Mouse (Mus musculus): ENCODE measurements around the gene Fam131a. TPM values are rescaled to one million over a fixed set of nuclear protein-coding genes. Genes with fewer than 3 reads are reported as not detected.

The Fam131a gene
- polyA plus RNA-seq, 1 experiment = 7.7 TPM

DNA sequence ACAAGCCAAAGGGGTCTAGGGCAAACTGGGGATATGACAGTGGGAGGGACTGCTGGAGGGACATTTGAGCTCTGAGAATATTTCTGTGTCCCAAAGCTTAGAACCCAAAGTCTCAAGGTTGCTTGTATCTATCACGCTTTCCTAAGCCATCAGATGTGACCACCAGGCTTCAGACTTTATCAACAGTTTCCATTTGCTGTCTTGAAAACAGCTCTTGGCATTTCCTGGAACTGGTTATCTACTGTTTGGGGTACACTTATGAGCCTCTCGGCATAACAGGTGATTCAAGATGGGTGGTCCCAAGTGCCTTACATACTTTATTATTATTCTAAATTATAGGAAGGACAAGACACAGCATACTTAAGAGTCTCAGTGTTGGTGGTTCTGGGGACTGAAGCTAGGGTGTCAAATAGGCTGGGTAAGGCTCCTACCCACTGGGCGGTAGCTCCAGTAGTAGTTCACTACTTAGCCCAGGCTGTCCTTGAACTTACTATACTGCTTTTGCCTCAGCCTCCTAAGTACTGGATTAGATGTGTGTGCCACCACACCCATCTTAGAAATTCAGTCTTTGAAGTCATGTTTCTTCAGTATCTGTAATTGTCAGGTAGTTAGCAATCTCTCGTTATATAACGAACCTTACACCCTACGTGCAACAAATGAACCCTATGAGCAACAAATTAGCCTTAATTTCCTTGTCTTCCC, 10.8 kb downstream of the Fam131a start:
- no peak for TF ChIP-seq CTCF (IDR thresholded peaks at IDR 0.05; ENCODE audit: borderline replicate concordance, insufficient read depth, low read length)
- TF ChIP-seq POLR2A (IDR thresholded peaks at IDR 0.05; ENCODE audit: low read depth, low read length) = no peak
- Histone ChIP-seq H3K27ac (ENCODE audit: insufficient read depth, low read length) (no peak overlapping the region), H3K4me3 (ENCODE audit: insufficient read depth, low read length) (no peak overlapping the region), H3K4me1 (ENCODE audit: control insufficient read depth, insufficient read depth, low read length) (peaks cover 4% of the 10 kb centered on the region; the same call in 1 of the 2 replicates)

DNA sequence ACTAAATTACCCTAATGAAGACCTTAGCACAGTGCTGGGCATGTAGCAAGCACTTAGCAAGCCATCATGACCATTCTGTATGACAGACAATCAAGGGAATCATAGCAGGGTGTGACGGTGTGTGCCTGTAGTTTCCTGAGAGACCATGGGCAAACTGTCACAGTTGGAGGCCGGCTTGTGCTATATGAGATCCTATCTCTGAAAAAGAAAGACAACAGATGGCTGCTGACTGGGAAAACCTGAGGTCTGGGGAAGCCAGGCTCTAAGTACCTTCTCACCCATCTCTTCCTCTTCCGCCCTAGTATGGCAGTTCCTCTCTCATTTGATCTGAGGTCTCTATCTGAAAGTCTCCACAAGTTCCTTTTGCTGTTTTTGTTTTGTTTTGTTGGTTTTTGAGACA, 12.7 kb downstream of the Fam131a start:
- Histone ChIP-seq H3K27ac (ENCODE audit: insufficient read depth, low read length) (no peak overlapping the region), H3K4me1 (ENCODE audit: control insufficient read depth, insufficient read depth, low read length) (peaks cover 4% of the 10 kb centered on the region; the same call in 1 of the 2 replicates), H3K4me3 (ENCODE audit: insufficient read depth, low read length) (no peak overlapping the region)
- TF ChIP-seq POLR2A (IDR thresholded peaks at IDR 0.05; ENCODE audit: low read depth, low read length) (no peak), CTCF (IDR thresholded peaks at IDR 0.05; ENCODE audit: borderline replicate concordance, insufficient read depth, low read length) (no peak)

DNA sequence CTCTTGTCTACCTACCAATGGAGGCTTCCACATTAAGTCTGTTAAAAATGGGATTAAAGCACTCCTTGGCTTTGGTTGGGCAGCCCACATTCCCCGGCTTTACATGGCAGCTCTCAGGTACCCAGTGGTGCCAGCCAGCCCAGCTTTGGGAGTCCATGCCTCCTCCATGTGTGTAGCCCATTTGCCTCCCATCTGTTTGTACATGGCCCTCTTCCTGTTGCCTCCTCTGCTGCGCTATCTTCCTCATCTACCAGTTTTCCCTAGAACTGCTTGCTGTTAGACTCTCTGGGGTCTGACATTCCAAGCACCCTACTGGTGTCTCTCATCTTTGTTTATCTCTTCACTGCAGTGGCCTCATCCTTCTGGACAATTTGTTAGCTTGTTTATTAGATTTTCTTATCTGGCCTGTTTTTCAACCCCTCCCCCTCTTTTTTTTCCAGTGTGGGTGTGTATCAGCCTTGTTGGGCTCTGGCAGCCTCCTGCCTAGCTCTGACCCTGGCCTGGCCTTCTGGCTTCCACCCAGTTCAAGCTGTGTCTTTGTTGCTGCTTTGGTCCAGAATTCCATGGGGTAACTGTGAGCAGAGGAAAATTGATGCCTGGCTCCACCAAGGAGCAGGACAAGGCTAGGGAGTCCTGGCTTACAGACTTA, 13.5 kb downstream of the Fam131a start:
- peaks cover 4% of the 10 kb centered on the region; the same call in 1 of the 2 replicates for H3K4me1 ChIP-seq (ENCODE audit: control insufficient read depth, insufficient read depth, low read length)
- no peak overlapping the region for H3K27ac ChIP-seq (ENCODE audit: insufficient read depth, low read length)
- TF ChIP-seq POLR2A (IDR thresholded peaks at IDR 0.05; ENCODE audit: low read depth, low read length) (no peak), CTCF (IDR thresholded peaks at IDR 0.05; ENCODE audit: borderline replicate concordance, insufficient read depth, low read length) (no peak)
- H3K4me3 ChIP-seq (ENCODE audit: insufficient read depth, low read length) = no peak overlapping the region

DNA sequence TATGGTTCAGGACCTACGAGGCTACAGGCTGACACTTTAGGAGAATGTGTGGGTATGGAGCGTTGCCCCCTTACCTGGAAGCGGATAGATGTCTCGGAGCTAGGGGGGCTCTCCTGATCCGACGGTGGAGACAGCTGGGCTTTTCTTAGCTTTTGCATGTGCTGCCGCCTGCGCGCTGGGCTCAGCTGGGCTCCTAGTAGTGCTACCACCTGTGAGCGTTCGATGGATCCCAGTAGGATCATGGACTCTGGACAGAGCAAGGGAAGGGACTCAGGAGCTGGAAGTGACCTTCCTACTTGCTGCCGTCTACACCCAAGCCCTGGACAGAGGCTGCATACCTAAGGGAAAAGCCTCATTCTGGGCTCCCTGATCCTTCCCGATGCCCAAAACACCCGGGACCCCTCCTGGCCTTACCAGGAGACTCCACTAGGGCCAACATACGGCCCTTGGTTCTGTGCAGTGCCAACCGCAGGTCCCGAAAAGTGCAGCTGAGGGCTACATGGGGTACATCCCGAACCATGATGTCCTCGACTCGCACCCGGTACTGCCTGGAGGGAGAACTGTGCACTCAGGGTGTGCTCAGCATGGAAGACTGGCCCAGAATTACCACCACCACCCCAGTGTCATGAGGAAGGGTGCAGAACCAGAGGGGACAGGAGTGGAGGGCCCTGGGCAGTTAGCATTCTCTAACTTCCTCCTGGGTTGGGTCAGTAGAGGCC, 15.3 kb downstream of the Fam131a start:
- H3K4me1 ChIP-seq (ENCODE audit: control insufficient read depth, insufficient read depth, low read length) = no peaks in the 10 kb centered on the region
- TF ChIP-seq POLR2A (IDR thresholded peaks at IDR 0.05; ENCODE audit: low read depth, low read length) (no peak), CTCF (IDR thresholded peaks at IDR 0.05; ENCODE audit: borderline replicate concordance, insufficient read depth, low read length) (no peak)
- H3K27ac ChIP-seq (ENCODE audit: insufficient read depth, low read length) = no peak overlapping the region
- H3K4me3 ChIP-seq (ENCODE audit: insufficient read depth, low read length) = no peak overlapping the region

DNA sequence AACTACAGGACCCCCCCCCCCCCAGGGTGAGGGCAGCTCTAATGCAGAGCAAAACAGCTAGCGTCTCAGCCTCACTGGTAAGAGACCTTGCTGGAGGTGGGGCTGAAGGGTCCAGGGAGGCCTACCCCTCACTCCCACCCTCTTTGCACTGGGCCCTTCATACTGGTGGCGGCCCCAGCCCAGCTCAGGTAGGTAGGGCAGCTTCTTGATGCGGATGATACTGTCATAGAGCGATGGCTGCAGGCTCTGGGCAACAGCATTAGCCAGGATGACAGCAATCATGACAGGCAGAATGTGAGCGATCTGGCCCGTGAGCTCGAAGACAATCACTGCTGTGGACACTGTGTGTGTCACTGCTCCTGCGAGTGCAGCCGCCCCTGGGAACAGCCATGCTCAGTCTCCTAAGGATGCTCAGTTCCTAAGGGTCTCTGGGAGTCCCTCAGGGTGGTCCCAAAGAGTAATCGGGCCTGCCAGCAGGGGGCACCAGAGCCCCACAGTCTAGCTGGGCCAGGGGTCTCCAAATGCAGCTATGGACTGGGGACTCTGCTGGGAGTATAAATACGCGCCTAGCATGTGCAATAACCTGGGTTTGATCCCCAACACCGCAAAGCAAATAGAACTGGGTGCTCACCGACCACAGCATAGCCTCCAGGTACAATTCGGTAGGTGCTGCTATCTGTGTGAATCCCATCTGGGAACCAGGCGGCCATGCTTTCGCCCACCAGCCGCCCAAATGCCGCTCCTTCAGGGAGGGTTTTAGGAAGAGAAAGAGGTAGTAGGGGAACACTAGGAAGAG, 16.1 kb downstream of the Fam131a start:
- TF ChIP-seq POLR2A (IDR thresholded peaks at IDR 0.05; ENCODE audit: low read depth, low read length) (no peak), CTCF (IDR thresholded peaks at IDR 0.05; ENCODE audit: borderline replicate concordance, insufficient read depth, low read length) (peak; percentile 26; the same call in 1 of the 2 replicates)
- Histone ChIP-seq H3K27ac (ENCODE audit: insufficient read depth, low read length) (no peak overlapping the region), H3K4me3 (ENCODE audit: insufficient read depth, low read length) (no peak overlapping the region), H3K4me1 (ENCODE audit: control insufficient read depth, insufficient read depth, low read length) (no peaks in the 10 kb centered on the region)

DNA sequence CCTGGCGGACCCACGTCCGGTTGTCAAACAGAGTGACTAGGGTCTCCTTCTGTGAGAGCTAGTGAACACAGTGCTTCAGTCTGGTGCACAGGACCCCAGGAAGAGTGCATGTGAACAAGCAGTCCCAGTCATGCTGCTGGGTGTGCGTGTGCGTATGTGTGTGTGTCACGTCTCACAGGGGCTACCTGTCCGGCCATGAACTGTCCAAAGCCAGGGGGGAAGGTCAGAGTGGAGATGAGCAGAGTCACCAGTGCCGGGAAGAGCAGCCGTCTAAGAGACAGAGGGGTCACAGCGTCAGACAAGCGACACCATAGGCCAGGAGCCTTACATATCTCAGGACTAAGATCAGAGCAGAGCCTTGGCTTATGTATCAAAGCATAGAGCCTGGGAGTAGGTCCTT, 17.3 kb downstream of the Fam131a start:
- TF ChIP-seq CTCF (IDR thresholded peaks at IDR 0.05; ENCODE audit: borderline replicate concordance, insufficient read depth, low read length) = no peak
- no peak for TF ChIP-seq POLR2A (IDR thresholded peaks at IDR 0.05; ENCODE audit: low read depth, low read length)
- no peak overlapping the region for H3K27ac ChIP-seq (ENCODE audit: insufficient read depth, low read length)
- no peak overlapping the region for H3K4me3 ChIP-seq (ENCODE audit: insufficient read depth, low read length)
- peaks cover 3% of the 10 kb centered on the region; the same call in 1 of the 2 replicates for H3K4me1 ChIP-seq (ENCODE audit: control insufficient read depth, insufficient read depth, low read length)

DNA sequence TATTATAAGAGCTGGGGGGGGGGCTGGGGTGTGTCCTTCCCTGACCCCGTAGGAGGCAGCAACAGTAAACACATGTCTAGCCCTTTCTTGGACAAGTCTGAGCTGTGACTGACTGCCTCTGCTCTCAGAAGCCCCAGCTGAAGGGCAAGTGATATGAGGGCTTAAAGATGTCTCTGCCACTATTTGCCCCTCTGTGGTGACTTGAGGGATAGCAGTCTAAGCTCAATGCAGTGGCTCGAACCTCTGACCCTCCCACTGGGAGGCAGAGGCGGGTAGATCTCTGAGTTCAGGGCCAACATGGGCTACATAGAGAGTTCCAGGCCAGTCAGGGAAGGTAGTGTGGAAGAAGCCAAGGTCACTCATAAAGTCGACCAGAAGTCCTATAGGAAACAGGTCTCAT, 17.8 kb downstream of the Fam131a start:
- H3K27ac ChIP-seq (ENCODE audit: insufficient read depth, low read length) = no peak overlapping the region
- TF ChIP-seq CTCF (IDR thresholded peaks at IDR 0.05; ENCODE audit: borderline replicate concordance, insufficient read depth, low read length) = no peak
- no peak for TF ChIP-seq POLR2A (IDR thresholded peaks at IDR 0.05; ENCODE audit: low read depth, low read length)
- peaks cover 3% of the 10 kb centered on the region; the same call in 1 of the 2 replicates for H3K4me1 ChIP-seq (ENCODE audit: control insufficient read depth, insufficient read depth, low read length)
- H3K4me3 ChIP-seq (ENCODE audit: insufficient read depth, low read length) = no peak overlapping the region

DNA sequence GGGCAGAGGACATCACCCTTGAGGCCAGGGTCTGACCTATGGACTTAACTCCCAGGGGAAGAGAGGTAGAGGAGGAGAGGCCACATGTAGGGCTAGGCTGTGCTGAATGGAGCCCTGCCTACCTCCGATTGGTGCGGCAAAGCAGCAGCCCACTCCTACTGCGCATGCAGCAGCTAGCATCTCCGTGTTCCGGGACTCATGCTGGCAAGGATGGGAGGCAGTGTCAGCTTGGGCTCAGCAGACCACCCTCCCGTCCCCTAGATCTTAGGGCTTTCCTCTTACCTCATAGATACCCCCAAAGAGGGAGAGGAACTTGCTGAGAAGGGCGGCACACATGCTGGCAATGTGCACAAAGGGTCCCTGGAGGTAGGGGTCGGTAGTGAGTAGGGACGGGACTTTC, 19.1 kb downstream of the Fam131a start:
- TF ChIP-seq POLR2A (IDR thresholded peaks at IDR 0.05; ENCODE audit: low read depth, low read length) (no peak), CTCF (IDR thresholded peaks at IDR 0.05; ENCODE audit: borderline replicate concordance, insufficient read depth, low read length) (no peak)

DNA sequence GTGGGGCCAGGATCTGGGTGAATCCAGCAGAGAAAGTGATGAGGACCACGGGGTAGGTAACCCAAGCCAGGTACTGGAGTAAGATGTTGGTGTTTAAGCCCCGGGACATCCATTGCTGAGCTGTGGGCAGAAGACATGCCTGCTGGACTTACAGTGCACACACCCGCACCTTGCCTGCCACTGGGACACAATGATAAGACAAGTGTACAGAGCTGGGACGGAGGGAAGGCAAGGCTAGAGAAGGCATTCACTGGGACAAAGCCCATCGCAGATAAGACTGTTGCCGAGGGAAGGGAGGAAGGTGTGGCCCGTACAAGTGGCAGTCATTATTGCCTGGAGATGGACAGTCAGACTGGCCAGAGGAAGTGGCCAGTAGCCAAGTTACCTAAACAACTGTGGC, 19.8 kb downstream of the Fam131a start:
- no peak overlapping the region for H3K27ac ChIP-seq (ENCODE audit: insufficient read depth, low read length)
- peaks cover 3% of the 10 kb centered on the region; the same call in 1 of the 2 replicates for H3K4me1 ChIP-seq (ENCODE audit: control insufficient read depth, insufficient read depth, low read length)
- H3K4me3 ChIP-seq (ENCODE audit: insufficient read depth, low read length) = no peak overlapping the region
- no peak for TF ChIP-seq CTCF (IDR thresholded peaks at IDR 0.05; ENCODE audit: borderline replicate concordance, insufficient read depth, low read length)
- no peak for TF ChIP-seq POLR2A (IDR thresholded peaks at IDR 0.05; ENCODE audit: low read depth, low read length)

More for the DNA sequence above, 19.1 kb downstream of the Fam131a start:
- H3K27ac ChIP-seq (ENCODE audit: insufficient read depth, low read length) = no peak overlapping the region
- no peak overlapping the region for H3K4me3 ChIP-seq (ENCODE audit: insufficient read depth, low read length)
- H3K4me1 ChIP-seq (ENCODE audit: control insufficient read depth, insufficient read depth, low read length) = peaks cover 3% of the 10 kb centered on the region; the same call in 1 of the 2 replicates

Data from embryonic fibroblast, embryonic 13.5 days (primary cell).